Mouse (Mus musculus) lung, adult 2 months (tissue): ENCODE measurements around the gene Cfap46.

ENCODE experiments used
- CTCF ChIP-seq: fragments of 200-500 bp; IDR thresholded peaks from 2 replicates; pipeline ENCODE4 v1.5.1; 2011; ENCODE audit warnings: mild to moderate bottlenecking, low read length, control low read depth; ENCODE audit not compliant: insufficient read depth
- POLR2A ChIP-seq: fragments of 200-500 bp; IDR thresholded peaks from 2 replicates; pipeline ENCODE4 v1.6.1; 2011; ENCODE audit warnings: low read depth, mild to moderate bottlenecking, control low read depth, low read length, borderline replicate concordance; ENCODE audit errors: extremely low read depth

DNA sequence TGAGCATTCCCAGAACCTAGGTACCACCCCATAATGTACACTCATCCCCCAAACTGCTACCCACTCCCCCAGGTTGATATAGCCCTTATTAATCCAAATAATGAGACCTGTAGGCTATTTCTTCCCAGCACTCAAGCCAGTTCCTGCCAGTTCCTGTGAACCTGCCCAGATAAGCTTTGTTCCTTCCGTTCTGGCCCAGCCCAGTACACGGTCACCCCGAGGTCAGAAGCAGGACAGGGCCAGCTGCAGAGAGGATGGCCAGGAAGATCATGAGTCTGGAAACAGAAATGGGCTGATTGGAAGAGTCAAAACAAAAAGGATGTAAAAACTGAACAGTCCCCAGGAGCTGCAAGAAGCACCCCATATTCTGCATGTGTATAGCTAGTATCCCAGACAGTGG is 20.3 kb downstream of the Cfap46 start:
- TF ChIP-seq POLR2A (no peak), CTCF (no peak)
